Mouse (Mus musculus) liver, embryonic 12.5 days (tissue): ENCODE results near the gene Fmnl3. TPM values are rescaled to one million over a fixed set of nuclear protein-coding genes. Genes with fewer than 3 reads are reported as not detected.
"Not testable (repeated sequence)": the region's sequence is repeated elsewhere in the genome, so short reads cannot be mapped to it uniquely, and the experiment has no call there.

ENCODE experiments used
- ATAC-seq: fragments of 200-750 bp; cut with Nextera tagmentation; 2 replicates; pipeline ENCODE4 v1.8.0; 2017; ENCODE audit warnings: moderate number of reproducible peaks, mild to moderate bottlenecking, moderate library complexity
- H3K27ac ChIP-seq: fragments of 300-500 bp; sonication (generic); 2 replicates; pipeline ENCODE4 v1.5.1; 2016; ENCODE audit warnings: mild to moderate bottlenecking
- H3K27me3 ChIP-seq: fragments of 300-500 bp; sonication (generic); replicated peaks from 2 replicates; pipeline ENCODE4 v1.6.1; 2016; ENCODE audit warnings: mild to moderate bottlenecking, moderate library complexity
- H3K36me3 ChIP-seq: fragments of 300-500 bp; sonication (generic); 2 replicates; pipeline ENCODE4 v1.6.1; 2016; ENCODE audit warnings: mild to moderate bottlenecking, moderate library complexity
- H3K4me1 ChIP-seq: fragments of 300-500 bp; sonication (generic); 2 replicates; pipeline ENCODE4 v1.6.1; 2016
- H3K4me2 ChIP-seq: fragments of 300-500 bp; sonication (generic); 2 replicates; pipeline ENCODE4 v1.6.1; 2016; ENCODE audit warnings: mild to moderate bottlenecking, moderate library complexity
- H3K4me3 ChIP-seq: fragments of 300-500 bp; sonication (generic); 2 replicates; pipeline ENCODE4 v1.5.1; 2016; ENCODE audit warnings: mild to moderate bottlenecking, moderate library complexity
- H3K9ac ChIP-seq: fragments of 300-500 bp; sonication (generic); 2 replicates; pipeline ENCODE4 v1.6.1; 2016; ENCODE audit warnings: mild to moderate bottlenecking, moderate library complexity
- H3K9me3 ChIP-seq: fragments of 300-500 bp; sonication (generic); replicated peaks from 2 replicates; pipeline ENCODE4 v1.6.1; 2016; ENCODE audit warnings: mild to moderate bottlenecking, moderate library complexity
- WGBS: fragments of 180-500 bp; shearing (Covaris S2); methylation state at CpG from one replicate; pipeline ENCODE4 v1.1.7; 2016; ENCODE audit not compliant: insufficient replicate concordance; 5-methylcytosine and 5-hydroxymethylcytosine counted together
- polyA plus RNA-seq: library from polyadenylated mRNA; unstranded; fragments of >200 nt; fragmentation: Nextera tagmentation; extraction: Ambion mirVana; gene quantifications from 2 replicates; pipeline ENCODE4 v1.2.1, GENCODE M21; 2016

Gene Fmnl3
- polyA plus RNA-seq, 1 experiment from 2014 or later = 7.4 TPM

GRCm38 (mm10) chr15:99386110-99386509, 15.8 kb upstream of the Fmnl3 start:
- not testable (repeated sequence) for H3K36me3 ChIP-seq, H3K4me2 ChIP-seq, H3K27me3 ChIP-seq, ATAC-seq, H3K4me3 ChIP-seq, H3K9ac ChIP-seq, H3K27ac ChIP-seq, H3K9me3 ChIP-seq
- WGBS = 67% methylated on average over 3 of the region's 3 CpGs
- H3K4me1 ChIP-seq = peaks cover 21% of the 10 kb centered on the region

GRCm38 (mm10) chr15:99384071-99384470, 13.8 kb upstream of the Fmnl3 start:
- Histone ChIP-seq H3K27ac (no peak overlapping the region), H3K36me3 (no peaks in the 10 kb centered on the region), H3K4me2 (no peak overlapping the region), H3K4me3 (no peak overlapping the region), H3K9me3 (no peaks in the 10 kb centered on the region), H3K4me1 (peaks cover 7% of the 10 kb centered on the region; the same call in 1 of the 2 replicates), H3K9ac (no peak overlapping the region), H3K27me3 (no peaks in the 10 kb centered on the region)
- WGBS = 62% methylated on average over 6 of the region's 6 CpGs
- ATAC-seq = no peak

- Histone ChIP-seq H3K4me3 (no peak overlapping the region), H3K4me2 (no peak overlapping the region), H3K36me3 (no peaks in the 10 kb centered on the region), H3K4me1 (peaks cover 7% of the 10 kb centered on the region; the same call in 1 of the 2 replicates), H3K27ac (no peak overlapping the region), H3K9me3 (0 out of 2 replicates have a peak, but pooled peaks cover 4% of the 10 kb centered on the region), H3K27me3 (no peaks in the 10 kb centered on the region), H3K9ac (no peak overlapping the region)
- no peak for ATAC-seq
These were observed 12.6 kb upstream of the Fmnl3 start for GRCm38 (mm10) chr15:99382893-99383292.

- Histone ChIP-seq H3K4me1 (no peaks in the 10 kb centered on the region), H3K9ac (no peak overlapping the region), H3K9me3 (0 out of 2 replicates have a peak, but pooled peaks cover 4% of the 10 kb centered on the region), H3K4me3 (no peak overlapping the region), H3K27ac (no peak overlapping the region), H3K27me3 (peaks cover 9% of the 10 kb centered on the region), H3K36me3 (no peaks in the 10 kb centered on the region), H3K4me2 (no peak overlapping the region)
- ATAC-seq = no peak
- WGBS = 69% methylated on average over 5 of the region's 5 CpGs
These were observed 6.0 kb upstream of the Fmnl3 start for GRCm38 (mm10) chr15:99376240-99376639.

GRCm38 (mm10) chr15:99375581-99375980, 5.3 kb upstream of the Fmnl3 start:
- H3K9me3 ChIP-seq = 0 out of 2 replicates have a peak, but pooled peaks cover 4% of the 10 kb centered on the region
- no peak overlapping the region for H3K4me2 ChIP-seq
- no peak overlapping the region for H3K4me3 ChIP-seq
- WGBS = 72% methylated on average over 3 of the region's 3 CpGs
- peaks cover under 1% of the 10 kb centered on the region for H3K4me1 ChIP-seq
- no peak overlapping the region for H3K9ac ChIP-seq
- H3K27me3 ChIP-seq = peaks cover 11% of the 10 kb centered on the region
- no peak overlapping the region for H3K27ac ChIP-seq
- no peaks in the 10 kb centered on the region for H3K36me3 ChIP-seq
- no peak for ATAC-seq

- Histone ChIP-seq H3K4me2 (no peak overlapping the region), H3K36me3 (no peaks in the 10 kb centered on the region), H3K4me3 (no peak overlapping the region), H3K4me1 (peaks cover 6% of the 10 kb centered on the region), H3K9me3 (0 out of 2 replicates have a peak, but pooled peaks cover 4% of the 10 kb centered on the region), H3K27me3 (peaks cover 17% of the 10 kb centered on the region), H3K9ac (no peak overlapping the region), H3K27ac (no peak overlapping the region)
- ATAC-seq = no peak
- WGBS = 80% methylated on average over 5 of the region's 5 CpGs
These were observed 4.8 kb upstream of the Fmnl3 start for GRCm38 (mm10) chr15:99375036-99375435.

- Histone ChIP-seq H3K9ac (no peak overlapping the region), H3K36me3 (no peaks in the 10 kb centered on the region), H3K4me3 (no peak overlapping the region), H3K4me1 (peaks cover 28% of the 10 kb centered on the region), H3K27ac (no peak overlapping the region), H3K27me3 (peaks cover 39% of the 10 kb centered on the region), H3K9me3 (no peaks in the 10 kb centered on the region), H3K4me2 (no peak overlapping the region)
- ATAC-seq = no peak
- 66% methylated on average over 9 of the region's 9 CpGs for WGBS
These were observed 2.5 kb upstream of the Fmnl3 start for GRCm38 (mm10) chr15:99372761-99373160.

GRCm38 (mm10) chr15:99371526-99372340, 1.5 kb upstream of the Fmnl3 start:
- Histone ChIP-seq H3K4me2 (no peak overlapping the region), H3K36me3 (no peaks in the 10 kb centered on the region), H3K27ac (no peak overlapping the region), H3K9me3 (no peaks in the 10 kb centered on the region), H3K4me3 (no peak overlapping the region), H3K4me1 (peaks cover 28% of the 10 kb centered on the region), H3K9ac (no peak overlapping the region), H3K27me3 (peaks cover 40% of the 10 kb centered on the region)
- no peak for ATAC-seq
- 64% methylated on average over 7 of the region's 7 CpGs for WGBS

GRCm38 (mm10) chr15:99369391-99370171, 701 bp downstream of the Fmnl3 start:
- ATAC-seq = no peak; the same call in 1 of the 2 replicates
- Histone ChIP-seq H3K27me3 (peaks cover 40% of the 10 kb centered on the region), H3K9me3 (no peaks in the 10 kb centered on the region), H3K4me3 (peak overlapping the region; percentile 64), H3K9ac (peak overlapping the region; percentile 71), H3K4me2 (peak overlapping the region; percentile 77), H3K36me3 (no peaks in the 10 kb centered on the region), H3K27ac (peak overlapping the region; percentile 66), H3K4me1 (peaks cover 35% of the 10 kb centered on the region)
- WGBS = 3% methylated on average over 39 of the region's 39 CpGs

- Histone ChIP-seq H3K27me3 (peaks cover 40% of the 10 kb centered on the region), H3K27ac (no peak overlapping the region), H3K4me1 (peaks cover 35% of the 10 kb centered on the region), H3K4me2 (peak overlapping the region; percentile 77), H3K9me3 (no peaks in the 10 kb centered on the region), H3K9ac (no peak overlapping the region), H3K36me3 (no peaks in the 10 kb centered on the region), H3K4me3 (0 out of 2 replicates have a peak overlapping the region, but pooled peaks have one; percentile 15)
- no peak for ATAC-seq
- WGBS = 41% methylated on average over 4 of the region's 4 CpGs
These were observed 1.6 kb downstream of the Fmnl3 start for GRCm38 (mm10) chr15:99368583-99369266.

GRCm38 (mm10) chr15:99364921-99365320, 5.4 kb downstream of the Fmnl3 start:
- no peak overlapping the region for H3K9ac ChIP-seq
- ATAC-seq = no peak
- no peaks in the 10 kb centered on the region for H3K36me3 ChIP-seq
- 25% methylated on average over 8 of the region's 8 CpGs for WGBS
- H3K27ac ChIP-seq = no peak overlapping the region
- H3K4me1 ChIP-seq = peaks cover 28% of the 10 kb centered on the region
- no peak overlapping the region for H3K4me3 ChIP-seq
- H3K4me2 ChIP-seq = no peak overlapping the region
- H3K27me3 ChIP-seq = peaks cover 22% of the 10 kb centered on the region
- no peaks in the 10 kb centered on the region for H3K9me3 ChIP-seq
